Mouse (Mus musculus): Measurements from ENCODE around the gene Tbl1xr1. TPM values are rescaled to one million over a fixed set of nuclear protein-coding genes. Genes with fewer than 3 reads are reported as not detected.

The Tbl1xr1 gene
- polyA plus RNA-seq, 1 experiment from 2014 or later, result 10.0 TPM

DNA sequence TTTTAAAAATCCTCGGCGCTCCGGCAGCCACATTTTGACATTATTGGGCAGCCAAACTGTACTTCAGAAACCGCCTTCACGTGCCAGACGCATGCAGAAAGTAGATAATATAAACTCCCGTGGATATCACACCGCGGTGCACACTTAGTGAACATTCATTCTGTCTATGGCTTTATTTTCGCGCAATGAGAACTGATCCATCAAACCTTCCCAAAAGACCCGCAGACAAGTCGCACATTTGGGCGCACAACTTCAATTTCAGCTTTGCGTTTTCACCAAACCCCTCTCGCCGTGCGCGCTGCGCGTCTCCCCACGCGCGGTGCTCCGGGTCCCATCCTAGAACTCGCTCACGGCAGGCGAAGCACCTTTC is 950 bp upstream of the Tbl1xr1 start:
- ATAC-seq (replicated peaks; ENCODE audit: insufficient number of reproducible peaks, insufficient read depth, low FRiP score, low read depth), result no peak
- Histone ChIP-seq H3K27ac (peak overlapping the region; percentile 99), H3K4me2 (peak overlapping the region; percentile 84), H3K4me1 (replicated peaks) (peaks cover 20% of the 10 kb centered on the region), H3K9ac (peak overlapping the region; percentile 91), H3K36me3 (no peaks in the 10 kb centered on the region), H3K4me3 (peak overlapping the region; percentile 98), H3K9me3 (replicated peaks) (no peaks in the 10 kb centered on the region), H3K27me3 (no peaks in the 10 kb centered on the region)
- under 1% methylated on average over 28 of the region's 28 CpGs for WGBS

- 1% methylated on average over 51 of the region's 70 CpGs for WGBS
- Histone ChIP-seq H3K27ac (peak overlapping the region; percentile 99), H3K9me3 (replicated peaks) (no peaks in the 10 kb centered on the region), H3K36me3 (no peaks in the 10 kb centered on the region), H3K9ac (peak overlapping the region; percentile 91), H3K4me3 (peak overlapping the region; percentile 98), H3K27me3 (no peaks in the 10 kb centered on the region), H3K4me1 (replicated peaks) (peaks cover 20% of the 10 kb centered on the region), H3K4me2 (peak overlapping the region; percentile 84)
- peak; percentile 78 for ATAC-seq (replicated peaks; ENCODE audit: insufficient number of reproducible peaks, insufficient read depth, low FRiP score, low read depth)
Measured at GRCm38 (mm10) chr3:22075887-22076560, 428 bp upstream of the Tbl1xr1 start.

GRCm38 (mm10) chr3:22076936-22077656 is 644 bp downstream of the Tbl1xr1 start:
- Histone ChIP-seq H3K36me3 (no peaks in the 10 kb centered on the region), H3K9me3 (replicated peaks) (no peaks in the 10 kb centered on the region), H3K27ac (peak overlapping the region; percentile 99), H3K27me3 (no peaks in the 10 kb centered on the region), H3K4me2 (peak overlapping the region; percentile 84), H3K4me3 (peak overlapping the region; percentile 98), H3K4me1 (replicated peaks) (peaks cover 20% of the 10 kb centered on the region), H3K9ac (peak overlapping the region; percentile 97)
- under 1% methylated on average over 54 of the region's 64 CpGs for WGBS
- peak; percentile 59 for ATAC-seq (replicated peaks; ENCODE audit: insufficient number of reproducible peaks, insufficient read depth, low FRiP score, low read depth)

- H3K4me2 ChIP-seq, result peak overlapping the region; percentile 84
- ATAC-seq (replicated peaks; ENCODE audit: insufficient number of reproducible peaks, insufficient read depth, low FRiP score, low read depth), result no peak
- no peaks in the 10 kb centered on the region for H3K27me3 ChIP-seq
- no peaks in the 10 kb centered on the region for H3K9me3 ChIP-seq (replicated peaks)
- WGBS, result 7% methylated on average over 9 of the region's 9 CpGs
- peaks cover 20% of the 10 kb centered on the region for H3K4me1 ChIP-seq (replicated peaks)
- peak overlapping the region; percentile 98 for H3K4me3 ChIP-seq
- H3K9ac ChIP-seq, result peak overlapping the region; percentile 97
- no peaks in the 10 kb centered on the region for H3K36me3 ChIP-seq
- peak overlapping the region; percentile 99 for H3K27ac ChIP-seq
Measured at GRCm38 (mm10) chr3:22077657-22078475, 1.4 kb downstream of the Tbl1xr1 start.

DNA sequence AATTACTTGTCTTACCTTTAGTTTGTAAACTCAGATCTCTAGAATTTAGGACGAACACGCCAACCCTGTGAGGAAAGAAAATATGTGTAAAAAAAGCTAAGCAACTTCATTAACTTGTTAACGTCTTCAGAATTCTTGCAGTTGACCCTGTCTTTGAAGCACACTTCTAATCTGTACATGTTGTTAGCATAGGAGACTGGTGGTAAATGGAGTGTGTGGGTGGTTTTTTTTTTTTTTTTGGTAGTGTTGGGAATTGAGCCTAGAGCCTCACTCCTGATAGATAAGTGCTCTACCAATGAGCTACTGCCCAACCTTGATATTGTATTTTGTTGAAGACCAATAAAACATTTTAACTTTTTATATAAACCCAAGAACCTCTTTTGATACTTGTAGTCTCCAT is 2.1 kb downstream of the Tbl1xr1 start:
- H3K27ac ChIP-seq, result peak overlapping the region; percentile 99; the same call in 1 of the 2 replicates
- WGBS, result 53% methylated on average over 3 of the region's 3 CpGs
- H3K4me1 ChIP-seq (replicated peaks), result peaks cover 20% of the 10 kb centered on the region

DNA sequence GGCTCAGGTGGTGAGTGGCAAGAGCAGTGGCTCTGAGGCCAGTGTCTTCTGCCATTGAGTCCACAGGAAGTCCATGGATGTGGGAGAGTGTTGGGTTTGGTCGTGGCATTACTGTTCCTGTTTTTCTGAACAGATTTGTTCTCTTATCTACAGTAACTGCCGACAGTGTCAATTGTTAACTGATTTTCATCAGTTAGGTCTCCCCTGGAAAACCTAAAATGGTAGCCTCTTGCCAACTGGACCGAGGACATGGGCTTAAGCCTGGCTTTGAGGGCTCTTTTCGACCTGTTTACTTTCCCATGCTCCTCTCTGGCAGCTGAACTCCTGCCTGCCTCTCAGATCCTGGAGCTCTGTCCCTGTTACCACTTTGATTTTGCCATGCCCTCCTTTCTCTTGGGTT is 5.4 kb downstream of the Tbl1xr1 start:
- ATAC-seq (replicated peaks; ENCODE audit: insufficient number of reproducible peaks, insufficient read depth, low FRiP score, low read depth), result no peak
- Histone ChIP-seq H3K9ac (no peak overlapping the region), H3K4me1 (replicated peaks) (peaks cover 18% of the 10 kb centered on the region), H3K9me3 (replicated peaks) (no peaks in the 10 kb centered on the region), H3K27me3 (no peaks in the 10 kb centered on the region), H3K36me3 (no peaks in the 10 kb centered on the region), H3K4me2 (no peak overlapping the region), H3K4me3 (no peak overlapping the region), H3K27ac (no peak overlapping the region)
- WGBS, result 46% methylated on average over 4 of the region's 4 CpGs

More for the DNA sequence above, 2.1 kb downstream of the Tbl1xr1 start:
- H3K4me2 ChIP-seq, result peak overlapping the region; percentile 84
- no peaks in the 10 kb centered on the region for H3K36me3 ChIP-seq
- peak overlapping the region; percentile 98 for H3K4me3 ChIP-seq
- no peak overlapping the region for H3K9ac ChIP-seq
- no peak for ATAC-seq (replicated peaks; ENCODE audit: insufficient number of reproducible peaks, insufficient read depth, low FRiP score, low read depth)
- H3K27me3 ChIP-seq, result no peaks in the 10 kb centered on the region
- H3K9me3 ChIP-seq (replicated peaks), result no peaks in the 10 kb centered on the region

DNA sequence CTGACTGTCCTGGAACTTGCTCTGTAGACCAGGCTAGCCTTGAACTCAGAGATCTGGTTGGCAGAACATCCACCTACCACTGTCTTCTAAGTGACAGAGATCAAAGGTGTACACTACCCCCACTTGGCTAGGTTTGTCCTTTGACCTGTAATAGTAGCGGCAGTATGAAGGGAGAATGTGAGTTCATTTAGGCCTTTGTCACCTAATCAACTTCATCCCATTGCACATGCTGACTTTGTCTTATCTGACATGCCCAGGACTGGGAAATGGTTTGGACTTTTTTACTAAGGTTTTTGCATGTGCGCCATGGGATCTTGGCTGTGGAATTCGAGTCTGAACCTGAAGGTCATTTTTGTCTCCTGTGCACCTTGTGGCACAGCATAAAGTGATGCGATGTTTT is 6.4 kb downstream of the Tbl1xr1 start:
- H3K9ac ChIP-seq, result no peak overlapping the region
- H3K27me3 ChIP-seq, result no peaks in the 10 kb centered on the region
- no peak for ATAC-seq (replicated peaks; ENCODE audit: insufficient number of reproducible peaks, insufficient read depth, low FRiP score, low read depth)
- no peaks in the 10 kb centered on the region for H3K9me3 ChIP-seq (replicated peaks)
- no peak overlapping the region for H3K27ac ChIP-seq
- 83% methylated on average over 4 of the region's 4 CpGs for WGBS
- H3K4me2 ChIP-seq, result no peak overlapping the region
- H3K4me1 ChIP-seq (replicated peaks), result peaks cover 18% of the 10 kb centered on the region
- no peak overlapping the region for H3K4me3 ChIP-seq
- no peaks in the 10 kb centered on the region for H3K36me3 ChIP-seq

- no peak overlapping the region for H3K4me2 ChIP-seq
- H3K9me3 ChIP-seq (replicated peaks), result no peaks in the 10 kb centered on the region
- no peak overlapping the region for H3K9ac ChIP-seq
- 68% methylated on average over 10 of the region's 10 CpGs for WGBS
- no peak overlapping the region for H3K4me3 ChIP-seq
- H3K27me3 ChIP-seq, result no peaks in the 10 kb centered on the region
- H3K36me3 ChIP-seq, result no peaks in the 10 kb centered on the region
- H3K4me1 ChIP-seq (replicated peaks), result peaks cover 16% of the 10 kb centered on the region
- ATAC-seq (replicated peaks; ENCODE audit: insufficient number of reproducible peaks, insufficient read depth, low FRiP score, low read depth), result no peak
- H3K27ac ChIP-seq, result no peak overlapping the region
Measured at GRCm38 (mm10) chr3:22084222-22084996, 8.0 kb downstream of the Tbl1xr1 start.

DNA sequence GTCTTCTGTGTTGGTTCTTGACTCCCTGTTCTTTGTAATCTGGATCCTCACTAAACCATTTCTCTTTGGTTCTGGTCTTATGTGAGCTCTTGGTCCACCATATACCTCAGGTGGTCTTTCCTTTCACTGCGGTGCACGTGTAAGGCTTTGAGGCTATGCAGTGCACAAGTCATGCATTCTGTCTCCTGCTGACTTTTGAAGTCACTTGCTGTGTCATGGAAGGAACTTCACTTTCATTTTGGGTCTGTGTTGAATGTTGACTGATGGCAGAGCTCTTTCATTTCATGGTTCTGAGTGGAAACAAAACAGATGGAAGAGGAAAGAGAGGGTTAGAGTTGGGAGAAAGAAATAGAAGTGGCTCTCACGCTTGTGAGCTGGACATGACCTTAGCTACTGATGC is 13.4 kb downstream of the Tbl1xr1 start:
- no peak overlapping the region for H3K4me2 ChIP-seq
- no peak overlapping the region for H3K9ac ChIP-seq
- peak overlapping the region; percentile 38; the same call in 1 of the 2 replicates for H3K27ac ChIP-seq
- WGBS, result 62% methylated on average over 3 of the region's 3 CpGs
- H3K4me1 ChIP-seq (replicated peaks), result peaks cover 38% of the 10 kb centered on the region
- H3K27me3 ChIP-seq, result no peaks in the 10 kb centered on the region
- H3K4me3 ChIP-seq, result no peak overlapping the region
- no peak for ATAC-seq (replicated peaks; ENCODE audit: insufficient number of reproducible peaks, insufficient read depth, low FRiP score, low read depth)
- no peaks in the 10 kb centered on the region for H3K9me3 ChIP-seq (replicated peaks)
- H3K36me3 ChIP-seq, result no peaks in the 10 kb centered on the region

DNA sequence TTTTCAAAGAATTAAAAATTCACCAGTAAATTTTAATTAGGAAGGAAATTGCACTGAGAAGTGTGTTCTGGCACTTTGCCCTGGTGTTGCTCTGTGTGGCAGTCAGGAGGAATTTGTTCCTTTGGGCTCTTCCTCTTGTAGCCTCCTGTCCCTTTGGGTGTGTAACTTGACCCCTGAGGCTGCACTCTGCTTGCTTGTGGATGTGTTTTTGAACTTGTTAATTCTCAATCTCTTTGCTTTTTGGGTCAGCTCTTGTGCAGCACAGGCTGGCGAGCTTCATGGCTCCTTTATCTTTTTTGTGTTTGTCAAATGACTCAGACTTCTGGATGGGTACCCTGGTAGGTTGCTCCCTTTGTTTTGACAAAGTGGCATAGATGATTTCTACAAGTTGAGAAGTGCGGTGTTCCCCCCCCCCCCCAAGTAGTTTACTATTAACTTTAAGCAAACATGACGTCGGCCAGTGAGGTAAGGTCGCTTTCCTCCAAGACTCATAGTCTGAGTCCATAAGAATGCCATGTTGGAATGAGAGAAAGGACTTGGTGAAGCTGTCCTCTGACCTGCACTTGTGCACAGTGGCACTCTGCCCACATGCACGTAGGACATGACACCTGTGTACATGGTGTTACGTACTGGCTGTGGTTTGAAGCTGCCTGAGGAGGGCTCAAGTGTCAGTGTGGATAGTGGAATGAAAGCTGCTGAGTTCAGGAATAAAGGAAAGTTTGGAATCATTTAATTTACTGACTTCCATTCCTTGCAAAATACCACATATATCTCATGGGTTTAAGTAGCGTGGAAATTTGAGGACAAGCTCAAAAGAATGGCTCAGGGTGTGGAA is 14.2 kb downstream of the Tbl1xr1 start:
- peak overlapping the region; percentile 38 for H3K27ac ChIP-seq
- no peak for ATAC-seq (replicated peaks; ENCODE audit: insufficient number of reproducible peaks, insufficient read depth, low FRiP score, low read depth)
- no peak overlapping the region for H3K4me2 ChIP-seq
- H3K4me3 ChIP-seq, result no peak overlapping the region
- H3K9me3 ChIP-seq (replicated peaks), result no peaks in the 10 kb centered on the region
- peaks cover 38% of the 10 kb centered on the region for H3K4me1 ChIP-seq (replicated peaks)
- WGBS, result 51% methylated on average over 8 of the region's 8 CpGs
- no peaks in the 10 kb centered on the region for H3K27me3 ChIP-seq
- no peaks in the 10 kb centered on the region for H3K36me3 ChIP-seq
- no peak overlapping the region for H3K9ac ChIP-seq

Data from heart, embryonic 15.5 days (tissue).